Mouse (Mus musculus) heart, embryonic 15.5 days (tissue): ENCODE measurements around the gene Pard3. TPM values are rescaled to one million over a fixed set of nuclear protein-coding genes. Genes with fewer than 3 reads are reported as not detected.
A peak's percentile ranks its signal among the peaks of the same experiment; 100 is the strongest.

Experiments
- ATAC-seq: fragments of 200-750 bp; cut with Nextera tagmentation; replicated peaks from 2 replicates; pipeline ENCODE4 v1.8.0; 2017; ENCODE audit warnings: low read depth, moderate TSS enrichment; ENCODE audit not compliant: insufficient number of reproducible peaks, insufficient read depth, low FRiP score
- H3K27ac ChIP-seq: fragments of 300-500 bp; sonication (generic); 2 replicates; pipeline ENCODE4 v1.5.1; 2015; ENCODE audit warnings: mild to moderate bottlenecking, inconsistent platforms
- H3K27me3 ChIP-seq: fragments of 300-500 bp; sonication (generic); 2 replicates; pipeline ENCODE4 v1.6.1; 2015; ENCODE audit warnings: inconsistent platforms
- H3K36me3 ChIP-seq: fragments of 300-500 bp; sonication (generic); 2 replicates; pipeline ENCODE4 v1.6.1; 2015; ENCODE audit warnings: mild to moderate bottlenecking, inconsistent platforms
- H3K4me1 ChIP-seq: fragments of 300-500 bp; sonication (generic); replicated peaks from 2 replicates; pipeline ENCODE4 v1.6.1; 2015; ENCODE audit warnings: inconsistent platforms
- H3K4me2 ChIP-seq: fragments of 300-500 bp; sonication (generic); 2 replicates; pipeline ENCODE4 v1.6.1; 2015; ENCODE audit warnings: inconsistent platforms, mild to moderate bottlenecking, moderate library complexity
- H3K4me3 ChIP-seq: fragments of 300-500 bp; sonication (generic); 2 replicates; pipeline ENCODE4 v1.5.1; 2015; ENCODE audit warnings: mild to moderate bottlenecking, inconsistent platforms
- H3K9ac ChIP-seq: fragments of 300-500 bp; sonication (generic); 2 replicates; pipeline ENCODE4 v1.6.1; 2015; ENCODE audit warnings: mild to moderate bottlenecking, inconsistent platforms
- H3K9me3 ChIP-seq: fragments of 300-500 bp; sonication (generic); replicated peaks from 2 replicates; pipeline ENCODE4 v1.6.1; 2016; ENCODE audit warnings: inconsistent platforms
- WGBS: fragments of 180-500 bp; shearing (Covaris S2); methylation state at CpG from one replicate; pipeline ENCODE4 v1.1.7; 2015; ENCODE audit warnings: mixed read lengths; 5-methylcytosine and 5-hydroxymethylcytosine counted together
- polyA plus RNA-seq: library from polyadenylated mRNA; unstranded; fragments of >200 nt; fragmentation: Nextera tagmentation; extraction: Ambion mirVana; gene quantifications from 2 replicates; pipeline ENCODE4 v1.2.1, GENCODE M21; 2015

Gene Pard3
- polyA plus RNA-seq, 1 experiment from 2014 or later = 14.9 TPM

DNA sequence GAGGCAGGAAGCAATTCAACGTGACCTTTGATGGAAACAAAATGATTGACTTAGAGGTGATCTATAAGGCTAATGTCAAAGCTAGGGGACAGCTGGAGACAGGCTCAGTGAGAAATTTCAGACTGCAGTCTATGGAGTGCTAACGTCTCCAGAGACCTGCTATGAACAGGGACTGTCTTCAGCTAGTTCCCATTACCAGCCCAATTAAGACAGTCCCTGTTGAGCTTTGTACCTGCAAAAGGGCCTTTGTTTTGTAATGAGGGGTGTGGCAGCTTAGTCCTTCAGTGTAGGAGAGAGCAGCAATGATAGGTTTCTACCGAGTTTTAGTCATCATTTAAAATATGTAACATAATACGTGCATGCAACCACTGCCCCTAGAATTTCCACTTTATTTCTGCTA is 448.9 kb downstream of the Pard3 start:
- Histone ChIP-seq H3K9ac (no peak overlapping the region), H3K9me3 (no peaks in the 10 kb centered on the region), H3K27me3 (no peaks in the 10 kb centered on the region), H3K27ac (no peak overlapping the region), H3K4me2 (no peak overlapping the region), H3K36me3 (no peaks in the 10 kb centered on the region), H3K4me1 (peaks cover 14% of the 10 kb centered on the region), H3K4me3 (no peak overlapping the region)
- 69% methylated on average over 4 of the region's 4 CpGs for WGBS
- no peak for ATAC-seq

DNA sequence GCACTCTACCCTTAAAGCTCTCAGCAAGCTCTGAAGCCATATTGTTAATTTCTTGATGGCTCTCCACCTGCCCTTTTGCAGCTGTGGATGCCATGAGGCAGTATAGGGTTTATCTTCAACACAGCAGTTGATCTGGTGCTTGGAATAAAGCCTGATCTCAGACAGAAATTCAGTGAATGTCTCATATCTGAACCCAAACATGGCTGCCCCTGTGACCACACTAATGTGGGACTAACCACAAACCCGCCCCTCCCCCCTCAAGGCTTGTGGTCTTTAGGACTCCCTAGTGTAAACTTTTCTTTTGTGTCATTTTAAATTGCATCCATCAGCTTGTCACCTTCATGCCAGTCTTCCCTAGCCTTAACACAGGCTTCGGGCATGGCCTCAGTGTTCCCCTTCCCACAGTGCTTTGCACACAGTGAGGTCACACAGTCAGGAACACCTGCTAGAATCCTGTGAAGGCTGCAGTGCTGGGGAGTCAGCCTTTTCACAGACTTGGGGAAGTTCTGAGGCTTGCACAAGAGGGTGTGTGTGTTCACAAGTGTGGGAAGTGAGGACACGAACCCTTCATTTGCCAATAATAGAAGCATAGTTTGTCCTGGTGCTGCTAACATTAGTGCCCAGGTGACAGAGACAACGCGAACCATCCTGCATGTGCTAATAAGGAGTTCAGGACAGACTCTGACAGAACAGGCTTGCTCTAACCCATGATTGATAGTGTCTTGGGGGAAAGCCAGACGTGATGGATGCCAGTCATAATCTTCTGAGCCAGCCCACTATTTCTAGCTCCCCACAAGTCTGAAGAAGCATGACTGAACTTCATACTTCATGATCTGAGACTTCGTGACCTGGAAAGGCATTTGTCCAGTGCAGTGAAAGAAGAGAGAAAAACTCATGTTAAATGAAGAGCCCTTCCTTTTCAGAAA is 451.4 kb downstream of the Pard3 start:
- H3K4me3 ChIP-seq = no peak overlapping the region
- peak overlapping the region; percentile 16; the same call in 1 of the 2 replicates for H3K27ac ChIP-seq
- H3K27me3 ChIP-seq = no peaks in the 10 kb centered on the region
- H3K9ac ChIP-seq = no peak overlapping the region
- WGBS = 52% methylated on average over 7 of the region's 7 CpGs
- peaks cover 14% of the 10 kb centered on the region for H3K4me1 ChIP-seq
- ATAC-seq = no peak
- H3K9me3 ChIP-seq = no peaks in the 10 kb centered on the region
- no peak overlapping the region for H3K4me2 ChIP-seq
- H3K36me3 ChIP-seq = no peaks in the 10 kb centered on the region

DNA sequence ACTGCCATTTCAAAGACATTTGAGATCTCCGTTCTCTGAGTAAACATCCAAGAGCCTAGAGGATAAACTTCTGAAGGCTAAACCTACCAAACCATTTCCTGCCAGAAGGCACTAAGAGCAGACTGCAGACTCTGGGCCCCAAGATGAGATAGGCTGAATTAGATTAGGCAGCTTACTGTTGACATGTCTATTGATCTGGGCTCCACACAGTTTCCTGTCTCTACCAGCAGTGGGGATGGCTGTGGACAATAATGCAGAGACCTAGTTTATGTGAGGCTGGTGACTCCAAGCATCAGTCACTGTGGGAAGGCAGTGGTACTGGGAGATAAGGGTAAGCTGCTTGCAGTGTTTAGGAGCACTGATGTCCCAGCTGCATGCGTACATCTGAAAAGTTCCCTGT is 452.4 kb downstream of the Pard3 start:
- WGBS = 41% methylated on average over 2 of the region's 2 CpGs
- Histone ChIP-seq H3K9ac (no peak overlapping the region), H3K27me3 (no peaks in the 10 kb centered on the region), H3K4me3 (no peak overlapping the region), H3K9me3 (no peaks in the 10 kb centered on the region), H3K36me3 (no peaks in the 10 kb centered on the region), H3K4me1 (peaks cover 14% of the 10 kb centered on the region), H3K4me2 (no peak overlapping the region), H3K27ac (no peak overlapping the region; the same call in 1 of the 2 replicates)
- ATAC-seq = peak; percentile 50; the same call in 1 of the 2 replicates

DNA sequence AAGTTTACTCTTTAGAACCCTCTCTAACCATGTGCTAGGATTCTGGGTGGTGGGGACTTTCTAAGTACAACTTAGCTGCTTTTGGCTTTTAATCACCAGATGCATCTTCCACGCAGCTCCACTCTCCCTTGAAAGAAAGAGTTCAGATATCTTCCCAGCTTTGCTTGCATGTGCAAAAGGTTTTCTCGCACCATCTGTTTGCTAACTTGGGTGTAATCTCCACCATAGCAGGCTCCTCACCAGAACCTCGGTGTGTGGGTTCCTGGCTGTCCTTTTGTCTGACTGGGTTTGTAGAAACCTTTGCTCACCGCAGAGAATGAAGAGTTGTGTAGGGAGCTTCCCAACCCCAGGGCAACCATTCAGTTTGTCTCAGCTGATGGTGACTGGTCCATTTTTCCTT is 462.0 kb downstream of the Pard3 start:
- Histone ChIP-seq H3K36me3 (no peaks in the 10 kb centered on the region), H3K9me3 (no peaks in the 10 kb centered on the region), H3K27me3 (no peaks in the 10 kb centered on the region), H3K4me2 (no peak overlapping the region), H3K27ac (no peak overlapping the region), H3K9ac (no peak overlapping the region), H3K4me3 (no peak overlapping the region), H3K4me1 (no peaks in the 10 kb centered on the region)
- WGBS = 72% methylated on average over 4 of the region's 4 CpGs
- ATAC-seq = no peak

DNA sequence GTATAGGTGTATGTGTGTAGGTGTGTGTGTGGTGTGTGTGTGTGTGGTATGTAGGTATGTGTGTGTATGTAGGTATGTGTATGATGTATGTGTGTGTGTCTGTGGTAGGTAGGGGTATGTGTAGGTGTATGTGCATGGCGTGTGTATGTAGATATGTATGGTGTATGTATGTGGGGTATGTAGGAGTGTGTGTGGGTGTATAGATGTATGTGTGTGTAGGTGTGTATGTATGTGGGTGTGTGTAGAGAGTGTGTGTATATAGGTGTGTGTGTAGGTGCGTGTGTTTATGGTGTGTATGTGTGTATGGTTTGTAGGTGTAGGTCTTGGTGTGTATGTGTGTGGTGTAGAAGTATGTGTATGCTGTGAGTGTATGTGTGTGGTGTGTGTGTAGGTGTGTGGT is 464.6 kb downstream of the Pard3 start:
- Histone ChIP-seq H3K27me3 (no peaks in the 10 kb centered on the region), H3K4me3 (no peak overlapping the region), H3K4me2 (no peak overlapping the region), H3K9ac (no peak overlapping the region), H3K36me3 (no peaks in the 10 kb centered on the region), H3K4me1 (no peaks in the 10 kb centered on the region), H3K27ac (no peak overlapping the region), H3K9me3 (no peaks in the 10 kb centered on the region)
- ATAC-seq = no peak
- 93% methylated on average over 2 of the region's 2 CpGs for WGBS

DNA sequence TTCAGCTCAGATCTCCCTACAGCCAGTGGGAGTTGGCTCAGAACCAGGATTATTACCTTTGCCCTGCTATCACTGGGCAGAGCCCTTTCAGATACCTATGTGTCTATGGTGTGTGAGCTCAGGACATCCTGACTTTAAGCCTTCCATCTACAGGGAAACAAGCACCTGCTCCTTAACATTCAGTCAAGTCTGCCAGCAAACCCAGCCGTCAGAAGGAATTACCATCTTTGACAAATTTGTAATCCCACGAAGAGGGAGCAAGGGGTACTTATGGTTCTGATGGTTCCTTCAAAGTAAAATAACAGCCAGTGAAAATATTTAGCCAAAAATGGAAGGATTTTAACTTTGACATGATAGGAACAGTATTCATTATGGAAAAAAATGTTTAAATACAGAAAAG is 466.1 kb downstream of the Pard3 start:
- Histone ChIP-seq H3K27me3 (no peaks in the 10 kb centered on the region), H3K27ac (no peak overlapping the region), H3K4me2 (no peak overlapping the region), H3K36me3 (no peaks in the 10 kb centered on the region), H3K4me3 (no peak overlapping the region), H3K9ac (no peak overlapping the region), H3K4me1 (no peaks in the 10 kb centered on the region; the same call in 1 of the 2 replicates), H3K9me3 (no peaks in the 10 kb centered on the region)
- 89% methylated on average over 2 of the region's 2 CpGs for WGBS
- ATAC-seq = no peak

DNA sequence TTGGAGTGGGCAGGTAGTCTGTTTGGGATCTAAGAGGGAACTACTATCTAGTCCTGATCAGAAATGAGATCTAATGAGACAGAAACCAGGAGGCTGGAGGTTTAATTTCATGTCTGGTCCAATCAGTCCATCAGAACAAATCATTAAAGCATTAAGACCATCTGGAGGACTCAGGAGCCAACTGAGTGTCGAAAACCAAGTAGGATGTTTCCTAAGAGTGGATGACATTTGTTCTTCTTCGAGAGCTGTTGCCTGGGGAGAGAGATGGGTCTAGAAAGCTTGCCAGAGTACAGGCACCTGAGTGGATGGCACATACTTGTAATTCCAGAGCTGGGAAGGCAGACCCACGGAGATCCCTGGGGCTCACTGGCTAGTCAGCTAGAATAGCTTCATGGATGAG is 468.2 kb downstream of the Pard3 start:
- Histone ChIP-seq H3K4me3 (no peak overlapping the region), H3K36me3 (no peaks in the 10 kb centered on the region), H3K27ac (no peak overlapping the region), H3K4me1 (no peaks in the 10 kb centered on the region; the same call in 1 of the 2 replicates), H3K27me3 (no peaks in the 10 kb centered on the region), H3K9ac (no peak overlapping the region), H3K4me2 (no peak overlapping the region), H3K9me3 (no peaks in the 10 kb centered on the region)
- ATAC-seq = no peak
- WGBS = 61% methylated on average over 3 of the region's 3 CpGs

DNA sequence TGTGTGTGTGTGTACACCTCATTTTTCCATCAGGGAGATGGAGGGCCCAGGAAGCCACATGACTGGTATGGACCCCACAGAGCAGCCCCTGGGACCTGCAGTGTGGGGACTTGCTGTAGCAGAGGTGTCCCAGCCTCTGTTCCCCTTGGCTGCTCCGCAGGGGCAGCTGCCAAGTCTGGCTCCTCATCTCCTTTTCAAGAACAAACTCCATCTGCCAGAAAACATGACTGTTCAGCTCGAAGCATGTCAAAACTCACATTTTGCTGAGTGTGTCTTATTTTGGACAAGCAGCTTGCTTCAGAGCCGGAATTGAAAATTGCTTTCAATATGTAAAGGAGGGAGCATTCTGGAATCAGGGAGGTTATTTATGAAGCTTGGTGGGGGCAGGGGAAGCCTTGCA is 471.1 kb downstream of the Pard3 start:
- Histone ChIP-seq H3K9me3 (no peaks in the 10 kb centered on the region), H3K36me3 (no peaks in the 10 kb centered on the region), H3K4me3 (no peak overlapping the region), H3K27me3 (no peaks in the 10 kb centered on the region), H3K4me2 (no peak overlapping the region), H3K27ac (no peak overlapping the region), H3K4me1 (no peaks in the 10 kb centered on the region; the same call in 1 of the 2 replicates), H3K9ac (no peak overlapping the region)
- WGBS = 48% methylated on average over 3 of the region's 3 CpGs
- no peak for ATAC-seq

DNA sequence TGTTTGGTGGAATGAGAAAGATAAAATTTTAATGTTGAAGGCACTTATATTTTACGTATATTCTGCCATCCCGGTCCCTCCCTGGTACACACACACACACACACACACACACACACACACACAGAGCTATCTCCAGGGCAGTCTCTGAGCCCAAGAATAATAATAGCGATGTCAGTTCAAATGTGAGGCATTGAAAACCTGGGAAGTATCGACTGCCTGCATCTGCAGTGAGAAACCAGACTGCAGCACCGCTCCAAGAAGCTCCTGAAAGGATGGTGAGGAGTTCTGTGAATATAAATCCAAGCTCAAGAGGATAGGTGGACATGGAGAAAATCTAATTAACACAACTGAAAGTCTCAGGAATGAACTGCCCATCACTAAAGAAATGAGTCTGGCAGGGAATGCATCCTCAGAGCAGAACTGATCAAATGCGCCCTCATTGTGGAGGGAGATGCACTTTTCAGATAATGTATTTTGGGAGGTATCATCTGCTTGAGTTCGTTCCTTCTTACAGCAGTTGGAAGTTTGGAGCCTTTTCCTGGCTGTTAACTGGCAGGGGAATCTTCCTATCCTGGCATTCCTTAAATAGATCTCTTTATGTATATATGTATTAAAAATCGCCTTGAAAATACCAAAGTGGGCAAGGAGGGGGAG is 471.6 kb downstream of the Pard3 start:
- no peak overlapping the region for H3K27ac ChIP-seq
- H3K9me3 ChIP-seq = no peaks in the 10 kb centered on the region
- no peaks in the 10 kb centered on the region for H3K27me3 ChIP-seq
- H3K9ac ChIP-seq = no peak overlapping the region
- WGBS = 79% methylated on average over 8 of the region's 8 CpGs
- H3K36me3 ChIP-seq = no peaks in the 10 kb centered on the region
- no peak overlapping the region for H3K4me3 ChIP-seq
- ATAC-seq = no peak
- no peak overlapping the region for H3K4me2 ChIP-seq
- no peaks in the 10 kb centered on the region; the same call in 1 of the 2 replicates for H3K4me1 ChIP-seq

DNA sequence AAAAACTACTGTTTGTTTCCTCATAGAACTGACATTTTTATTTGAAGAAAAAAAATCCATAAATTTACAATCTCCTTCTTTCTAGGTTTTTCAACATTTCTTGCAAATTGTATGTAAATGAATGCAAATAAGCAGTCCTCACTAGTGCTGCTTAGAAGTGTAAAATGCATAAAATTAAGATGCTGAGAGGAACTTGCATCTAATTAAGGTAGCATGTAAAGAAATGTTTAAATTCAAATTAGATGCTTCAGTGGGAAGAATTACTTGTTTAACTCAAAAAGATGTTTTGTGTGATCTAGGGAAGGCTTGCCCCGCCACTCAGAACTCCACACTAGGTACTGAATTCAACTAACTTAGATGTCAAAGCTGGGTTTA is 472.1 kb downstream of the Pard3 start:
- 93% methylated on average over 1 of the region's 1 CpGs for WGBS
- Histone ChIP-seq H3K9ac (no peak overlapping the region), H3K27ac (no peak overlapping the region), H3K4me3 (no peak overlapping the region), H3K36me3 (no peaks in the 10 kb centered on the region), H3K4me1 (no peaks in the 10 kb centered on the region; the same call in 1 of the 2 replicates), H3K9me3 (no peaks in the 10 kb centered on the region), H3K27me3 (no peaks in the 10 kb centered on the region), H3K4me2 (no peak overlapping the region)
- ATAC-seq = no peak

DNA sequence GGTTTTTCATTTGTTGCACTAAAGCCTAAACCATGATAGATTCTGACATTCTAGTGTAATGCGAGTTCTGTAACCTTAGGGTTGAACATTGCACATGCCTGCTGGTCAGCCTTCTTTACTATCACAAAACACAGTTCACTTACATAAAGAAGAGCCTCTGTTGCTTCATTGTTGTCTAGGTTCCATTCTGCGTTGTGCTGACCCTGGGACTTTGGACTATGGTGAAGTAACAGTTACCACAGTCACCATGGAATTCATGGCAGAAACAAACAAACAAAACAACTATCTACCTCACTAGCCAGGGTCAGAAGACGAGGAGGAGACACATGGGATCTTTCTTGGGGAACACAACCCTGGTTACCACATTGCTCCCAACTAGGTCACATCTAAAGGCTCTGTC is 476.1 kb downstream of the Pard3 start:
- Histone ChIP-seq H3K4me1 (peaks cover 19% of the 10 kb centered on the region), H3K4me3 (no peak overlapping the region), H3K36me3 (no peaks in the 10 kb centered on the region), H3K9ac (no peak overlapping the region), H3K4me2 (no peak overlapping the region), H3K27ac (no peak overlapping the region), H3K9me3 (no peaks in the 10 kb centered on the region), H3K27me3 (no peaks in the 10 kb centered on the region)
- 87% methylated on average over 3 of the region's 3 CpGs for WGBS
- no peak for ATAC-seq
